Mouse (Mus musculus) ES-E14 (cell line): Measurements from ENCODE around the gene Hook2. TPM values are rescaled to one million over a fixed set of nuclear protein-coding genes. Genes with fewer than 3 reads are reported as not detected.

Experiments used
- DNase-seq: peaks from one replicate; pipeline ENCODE4 v3.0.0-alpha.2; 2013; ENCODE audit warnings: low read depth, low spot score
- H3K27ac ChIP-seq: 2 replicates; pipeline ENCODE4 v1.5.1; 2012; ENCODE audit warnings: low read depth, mild to moderate bottlenecking, low read length, moderate library complexity, mixed read lengths; ENCODE audit not compliant: poor library complexity, insufficient read depth, severe bottlenecking
- H3K36me3 ChIP-seq: 2 replicates; pipeline ENCODE4 v1.6.1; 2012; ENCODE audit warnings: mild to moderate bottlenecking, low read length, moderate library complexity, mixed read lengths; ENCODE audit not compliant: control insufficient read depth, poor library complexity, insufficient read depth, severe bottlenecking
- H3K4me1 ChIP-seq, 2 experiments: fragments of 150-350 bp in 1 of 2; sonication (generic) in 1 of 2; 2 replicates each; pipeline ENCODE4 v1.6.1; 2012; ENCODE audit warnings: low read length in 2 of 2, mild to moderate bottlenecking in 1 of 2, mixed read lengths in 1 of 2; ENCODE audit not compliant: control insufficient read depth in 2 of 2, insufficient read depth in 2 of 2, poor library complexity in 1 of 2
- H3K4me3 ChIP-seq, 2 experiments: fragments of 150-350 bp in 1 of 2; sonication (generic) in 1 of 2; 2 replicates each; pipeline ENCODE4 v1.5.1; 2012; ENCODE audit warnings: low read length in 2 of 2, low read depth in 1 of 2, mild to moderate bottlenecking in 1 of 2, mixed read lengths in 1 of 2; ENCODE audit not compliant: insufficient read depth in 1 of 2, poor library complexity in 1 of 2, severe bottlenecking in 1 of 2
- H3K9ac ChIP-seq: 2 replicates; pipeline ENCODE4 v1.6.1; 2012; ENCODE audit warnings: low read depth, mild to moderate bottlenecking, low read length, mixed read lengths; ENCODE audit not compliant: poor library complexity, insufficient read depth, severe bottlenecking
- H3K9me3 ChIP-seq: fragments of 150-350 bp; sonication (generic); 2 replicates; pipeline ENCODE4 v1.6.1; 2012; ENCODE audit warnings: low read depth, mild to moderate bottlenecking, low read length; ENCODE audit not compliant: control insufficient read depth, insufficient read depth
- CHD2 ChIP-seq: IDR thresholded peaks from 2 replicates; pipeline ENCODE4 v1.6.1; 2014; ENCODE audit warnings: mild to moderate bottlenecking, low read depth, low read length, inconsistent platforms
- HCFC1 ChIP-seq: IDR thresholded peaks from 2 replicates; pipeline ENCODE4 v1.6.1; 2012; ENCODE audit warnings: low read length, inconsistent platforms, borderline replicate concordance; ENCODE audit not compliant: insufficient read depth
- MAFK ChIP-seq: IDR thresholded peaks from 2 replicates; pipeline ENCODE4 v1.6.1; 2014; ENCODE audit warnings: mild to moderate bottlenecking, low read depth, low read length, inconsistent platforms; ENCODE audit not compliant: insufficient read depth
- ZC3H11A ChIP-seq: IDR thresholded peaks from 2 replicates; pipeline ENCODE4 v1.6.1; 2012; ENCODE audit warnings: low read depth, mild to moderate bottlenecking, inconsistent platforms, low read length, borderline replicate concordance
- ZNF384 ChIP-seq: IDR thresholded peaks from 2 replicates; pipeline ENCODE4 v1.6.1; 2012; ENCODE audit warnings: low read depth, low read length, inconsistent platforms
- in situ Hi-C, 2 experiments: fragments of 600-800 bp; cut with MboI; formaldehyde crosslinking; loops; one replicate each; pipeline ENCODE4 v1.15.1; 2025; ENCODE audit warnings: low sequenced_read_pairs in 2 of 2, inconsistent platforms in 1 of 2; ENCODE audit not compliant: unreplicated experiment in 2 of 2
- total RNA-seq: library from RNA; depleted of rRNA; stranded (reverse); fragments of 300-350 nt; gene quantifications from 2 replicates; pipeline ENCODE4 v1.2.3, GENCODE M21; 2012

Hook2 gene
- total RNA-seq, 1 experiment = 28.6 TPM

DNA sequence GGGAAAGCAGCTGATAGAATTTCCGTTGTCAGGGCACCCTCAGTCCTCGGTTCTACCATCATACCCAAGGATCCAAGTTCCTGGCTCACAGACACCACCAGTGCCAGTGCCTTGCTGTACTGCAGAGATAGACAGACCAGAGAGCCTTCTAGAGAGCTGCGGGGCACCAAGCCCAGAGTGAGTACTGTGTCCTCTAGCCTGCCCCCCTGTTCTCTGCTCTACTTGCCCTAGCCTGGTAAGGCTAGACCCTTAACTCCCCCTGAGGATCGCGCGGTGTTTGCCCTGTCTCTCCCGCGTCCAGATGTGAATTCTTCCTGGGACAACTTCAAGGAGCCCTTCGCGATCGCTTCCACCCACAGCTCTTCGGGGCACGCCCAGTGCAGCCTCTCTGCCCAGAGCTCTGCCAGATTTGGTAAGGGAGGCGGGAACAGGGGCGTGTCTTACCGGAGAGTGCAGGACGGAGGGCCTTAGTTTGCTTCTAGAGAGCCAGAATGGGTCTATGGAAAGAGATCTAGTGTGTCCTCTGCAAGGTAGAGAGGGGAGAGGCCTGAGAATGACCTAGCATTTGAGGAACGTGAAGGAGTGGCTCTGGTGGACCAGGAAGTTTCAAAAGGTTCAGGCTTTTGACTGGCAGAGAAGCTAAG is 37.7 kb upstream of the Hook2 start:
- no peak overlapping the region for H3K27ac ChIP-seq
- no peaks in the 10 kb centered on the region for H3K9me3 ChIP-seq
- H3K9ac ChIP-seq = peak overlapping the region; percentile 38; the same call in 1 of the 2 replicates
- in situ Hi-C loops = loop anchor here in 1 of 2 experiments (25.0 kb wide), 1 partner anchor 460 kb away; no protein-coding TSS in a partner anchor
- no peak for DNase-seq
- TF ChIP-seq CHD2 (no peak), HCFC1 (no peak), ZC3H11A (no peak), MAFK (no peak), ZNF384 (no peak)
- H3K36me3 ChIP-seq = peaks cover 5% of the 10 kb centered on the region
- peak overlapping the region; percentile 57 to 60 for H3K4me3 ChIP-seq
- H3K4me1 ChIP-seq = peaks cover 2 to 6% of the 10 kb centered on the region in 2 experiments; a peak in 2 of 4 replicates

DNA sequence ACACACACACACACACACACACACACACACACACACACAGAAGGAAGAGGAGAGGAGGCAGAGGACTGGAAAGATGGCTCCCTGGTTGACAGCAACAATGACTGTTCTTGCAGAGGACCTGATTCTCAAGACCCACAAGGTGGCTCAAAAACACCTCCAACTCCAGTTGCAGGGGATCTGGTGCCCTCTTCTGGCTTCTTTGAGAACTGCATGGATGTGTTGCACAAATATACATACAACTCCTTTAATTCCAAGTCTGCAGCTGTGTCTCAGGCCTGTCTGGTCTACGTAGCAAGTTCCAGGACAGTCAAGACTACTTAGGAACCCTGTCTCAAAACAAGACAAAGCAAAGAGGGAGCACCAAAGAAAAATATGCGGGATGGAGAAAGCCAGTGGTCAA is 33.6 kb upstream of the Hook2 start:
- H3K4me1 ChIP-seq = peaks cover 2 to 6% of the 10 kb centered on the region in 2 experiments; a peak in 2 of 4 replicates
- TF ChIP-seq ZC3H11A (peak; percentile 11; the same call in 1 of the 2 replicates), MAFK (no peak), ZNF384 (no peak), HCFC1 (peak; percentile 55; the same call in 1 of the 2 replicates)
- no peak overlapping the region for H3K27ac ChIP-seq
- peak; percentile 92 for DNase-seq
- peaks cover 26% of the 10 kb centered on the region for H3K36me3 ChIP-seq
- H3K9me3 ChIP-seq = no peaks in the 10 kb centered on the region
- in situ Hi-C loops = loop anchor here in 1 of 2 experiments (25.0 kb wide), 1 partner anchor 456 kb away; no protein-coding TSS in a partner anchor
- H3K9ac ChIP-seq = no peak overlapping the region
- no peak overlapping the region for H3K4me3 ChIP-seq

GRCm38 (mm10) chr8:84959811-84960210 is 30.6 kb upstream of the Hook2 start:
- H3K9me3 ChIP-seq = no peaks in the 10 kb centered on the region
- no peak overlapping the region for H3K9ac ChIP-seq
- TF ChIP-seq HCFC1 = no peak
- TF ChIP-seq MAFK = no peak
- no peak for TF ChIP-seq CHD2
- TF ChIP-seq ZC3H11A = no peak
- TF ChIP-seq ZNF384 = no peak
- in situ Hi-C loops = loop anchor here in 1 of 2 experiments (25.0 kb wide), 1 partner anchor 452 kb away; no protein-coding TSS in a partner anchor
- DNase-seq = no peak
- peaks cover 0 to 2% of the 10 kb centered on the region in 2 experiments; a peak in 1 of 4 replicates for H3K4me1 ChIP-seq
- no peak overlapping the region for H3K27ac ChIP-seq
- peaks cover 31% of the 10 kb centered on the region for H3K36me3 ChIP-seq
- H3K4me3 ChIP-seq = no peak overlapping the region

DNA sequence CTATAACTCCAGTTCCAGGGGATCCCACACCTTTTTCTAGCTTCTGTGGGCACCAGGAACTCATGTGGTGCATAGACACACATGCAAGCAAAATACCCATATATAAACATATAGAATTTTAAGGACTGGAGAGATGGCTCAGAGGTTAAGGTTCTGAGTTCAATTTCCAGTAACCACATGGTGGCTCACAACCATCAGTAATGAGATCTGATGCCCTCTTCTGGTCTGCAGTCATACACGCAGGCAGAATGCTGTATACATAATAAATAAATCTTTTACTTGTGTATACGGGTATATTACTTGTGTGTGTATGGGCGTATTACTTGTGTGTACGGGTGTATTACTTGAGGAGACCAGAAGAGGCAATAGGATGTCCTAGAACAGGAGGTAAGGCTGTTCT is 26.5 kb upstream of the Hook2 start:
- no peaks in the 10 kb centered on the region for H3K9me3 ChIP-seq
- TF ChIP-seq MAFK = no peak
- no peak for TF ChIP-seq ZNF384
- TF ChIP-seq ZC3H11A = no peak
- no peak for TF ChIP-seq CHD2
- no peak for TF ChIP-seq HCFC1
- in situ Hi-C loops = loop anchor here in 1 of 2 experiments (25.0 kb wide), 1 partner anchor 448 kb away; no protein-coding TSS in a partner anchor
- DNase-seq = no peak
- peaks cover 2 to 16% of the 10 kb centered on the region in 2 experiments; a peak in 3 of 4 replicates for H3K4me1 ChIP-seq
- H3K36me3 ChIP-seq = peaks cover 19% of the 10 kb centered on the region
- H3K9ac ChIP-seq = no peak overlapping the region
- no peak overlapping the region for H3K27ac ChIP-seq
- H3K4me3 ChIP-seq = no peak overlapping the region
